Mouse (Mus musculus) midbrain, postnatal 0 days (tissue): ENCODE measurements at regions not wholly inside any gene's neighbourhood (a gene's known extent, or its start where the extent isn't known, plus 50 kb on each side); places are given as distances from the start of the nearest gene placed in this dataset.
A peak's percentile ranks its signal among the peaks of the same experiment; 100 is the strongest.

Experiments used
- ATAC-seq: fragments of 200-750 bp; cut with Nextera tagmentation; 2 replicates; pipeline ENCODE4 v1.8.0; 2017; ENCODE audit warnings: moderate number of reproducible peaks, mild to moderate bottlenecking, moderate TSS enrichment, moderate library complexity; ENCODE audit not compliant: low FRiP score
- DNase-seq: peaks from one replicate; pipeline ENCODE4 v3.0.0-alpha.2; 2015; ENCODE audit warnings: low spot score
- H3K27ac ChIP-seq: fragments of 300-500 bp; sonication (generic); 2 replicates; pipeline ENCODE4 v1.5.1; 2014; ENCODE audit warnings: low read depth, mild to moderate bottlenecking, low read length, mixed read lengths
- H3K27me3 ChIP-seq: fragments of 300-500 bp; sonication (generic); 2 replicates; pipeline ENCODE4 v1.6.1; 2014; ENCODE audit warnings: low read length, control low read depth, mixed read lengths; ENCODE audit not compliant: insufficient read depth
- H3K36me3 ChIP-seq: fragments of 300-500 bp; sonication (generic); 2 replicates; pipeline ENCODE4 v1.6.1; 2014; ENCODE audit warnings: low read length, control low read depth, mixed read lengths; ENCODE audit not compliant: insufficient read depth
- H3K4me1 ChIP-seq: fragments of 300-500 bp; sonication (generic); 2 replicates; pipeline ENCODE4 v1.6.1; 2014; ENCODE audit warnings: mild to moderate bottlenecking, control low read depth, antibody characterized with exemption, low read length, mixed read lengths; ENCODE audit not compliant: insufficient read depth
- H3K4me2 ChIP-seq: fragments of 300-500 bp; sonication (generic); 2 replicates; pipeline ENCODE4 v1.6.1; 2014; ENCODE audit warnings: low read depth, mild to moderate bottlenecking, low read length, mixed read lengths; ENCODE audit not compliant: poor library complexity, severe bottlenecking
- H3K4me3 ChIP-seq: fragments of 300-500 bp; sonication (generic); 2 replicates; pipeline ENCODE4 v1.5.1; 2014; ENCODE audit warnings: low read depth, mild to moderate bottlenecking, low read length, moderate library complexity
- H3K9ac ChIP-seq: fragments of 300-500 bp; sonication (generic); replicated peaks from 2 replicates; pipeline ENCODE4 v1.6.1; 2014; ENCODE audit warnings: mild to moderate bottlenecking, low read length, moderate library complexity, mixed read lengths; ENCODE audit not compliant: poor library complexity, severe bottlenecking
- H3K9me3 ChIP-seq: fragments of 300-500 bp; sonication (generic); 2 replicates; pipeline ENCODE4 v1.6.1; 2016; ENCODE audit warnings: low read length, control low read depth
- CTCF ChIP-seq: IDR thresholded peaks from 2 replicates; pipeline ENCODE4 v1.5.1; 2016; ENCODE audit warnings: antibody characterized with exemption, mild to moderate bottlenecking
- WGBS: fragments of 180-500 bp; shearing (Covaris S2); extraction: QIAGEN DNeasy Blood & Tissue Kit; methylation state at CpG from one replicate; pipeline ENCODE4 v1.1.7; 2014; 5-methylcytosine and 5-hydroxymethylcytosine counted together

DNA sequence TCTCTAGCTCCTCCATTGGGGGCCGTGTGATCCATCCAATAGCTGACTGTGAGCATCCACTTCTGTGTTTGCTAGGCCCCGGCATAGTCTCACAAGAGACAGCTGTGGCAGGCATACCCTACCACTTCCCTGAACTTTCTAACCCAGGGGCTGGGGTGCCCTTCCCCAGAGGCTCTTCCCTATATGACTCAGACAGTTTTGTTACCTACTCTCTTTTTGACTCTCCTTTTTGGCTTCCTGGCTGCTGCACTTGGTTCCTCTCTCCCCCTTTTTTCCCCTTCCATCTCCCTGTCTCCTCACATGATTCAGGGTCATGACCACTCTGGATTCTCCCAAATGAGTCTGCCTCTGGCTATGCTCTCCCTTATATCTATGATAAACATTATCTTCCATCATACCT is 223.8 kb downstream of the Papss1 start:
- no peak for ATAC-seq
- no peak overlapping the region for H3K4me3 ChIP-seq
- no peaks in the 10 kb centered on the region for H3K4me1 ChIP-seq
- H3K9ac ChIP-seq: no peak overlapping the region
- no peak for DNase-seq
- no peak for TF ChIP-seq CTCF
- 69% methylated on average over 1 of the region's 2 CpGs for WGBS
- no peak overlapping the region for H3K27ac ChIP-seq
- no peaks in the 10 kb centered on the region for H3K27me3 ChIP-seq
- H3K36me3 ChIP-seq: no peaks in the 10 kb centered on the region
- no peaks in the 10 kb centered on the region for H3K9me3 ChIP-seq
- H3K4me2 ChIP-seq: no peak overlapping the region

DNA sequence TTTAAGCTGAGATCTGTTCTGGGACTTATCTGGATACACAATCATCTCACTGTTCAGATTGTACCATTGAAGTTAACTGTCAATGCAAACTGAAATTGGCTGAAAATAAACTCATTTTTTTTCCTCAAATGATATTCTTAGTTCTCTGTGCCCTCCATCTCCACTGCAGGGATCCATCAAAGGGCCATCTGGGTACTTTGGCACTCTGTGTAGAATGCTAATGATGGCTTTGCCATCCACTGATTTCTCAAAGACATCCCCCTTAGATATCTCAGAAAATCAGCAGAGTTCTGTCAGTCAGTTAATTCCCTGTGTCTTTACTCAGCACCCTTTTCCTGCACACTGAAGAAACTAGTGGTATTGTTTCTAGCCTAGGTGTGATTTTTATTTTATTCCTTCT is 224.6 kb downstream of the Papss1 start:
- ATAC-seq (no peak), DNase-seq (peak; percentile 18)
- no peak overlapping the region for H3K9ac ChIP-seq
- no peaks in the 10 kb centered on the region for H3K4me1 ChIP-seq
- TF ChIP-seq CTCF: no peak
- H3K36me3 ChIP-seq: no peaks in the 10 kb centered on the region
- no peak overlapping the region for H3K4me3 ChIP-seq
- H3K27me3 ChIP-seq: no peaks in the 10 kb centered on the region
- no peak overlapping the region for H3K4me2 ChIP-seq
- H3K27ac ChIP-seq: no peak overlapping the region
- no peaks in the 10 kb centered on the region for H3K9me3 ChIP-seq

DNA sequence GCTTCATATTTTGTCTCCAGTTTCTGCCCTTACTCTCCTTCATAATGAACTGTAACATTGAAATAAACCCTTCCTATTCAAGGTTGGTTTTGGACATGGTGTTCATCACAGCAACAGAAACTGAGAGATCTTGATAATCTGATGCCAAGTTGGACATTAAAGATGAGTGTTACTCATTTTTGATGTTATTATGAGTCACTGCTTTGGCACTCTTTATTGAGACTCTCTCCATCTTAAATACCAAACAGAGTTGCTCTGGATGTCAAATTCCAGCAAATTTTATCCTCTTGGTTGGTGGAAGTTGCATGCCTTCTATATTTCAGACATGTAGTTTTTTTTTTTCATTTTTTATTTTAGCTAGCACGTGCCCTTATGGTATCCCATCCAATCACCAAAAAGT is 229.5 kb downstream of the Papss1 start:
- H3K4me2 ChIP-seq: no peak overlapping the region
- H3K9ac ChIP-seq: no peak overlapping the region
- ATAC-seq (no peak), DNase-seq (no peak)
- H3K27ac ChIP-seq: no peak overlapping the region
- TF ChIP-seq CTCF: no peak
- no peaks in the 10 kb centered on the region for H3K9me3 ChIP-seq
- H3K4me1 ChIP-seq: no peaks in the 10 kb centered on the region
- 81% methylated on average over 1 of the region's 1 CpGs for WGBS
- no peaks in the 10 kb centered on the region for H3K36me3 ChIP-seq
- no peak overlapping the region for H3K4me3 ChIP-seq
- H3K27me3 ChIP-seq: no peaks in the 10 kb centered on the region

DNA sequence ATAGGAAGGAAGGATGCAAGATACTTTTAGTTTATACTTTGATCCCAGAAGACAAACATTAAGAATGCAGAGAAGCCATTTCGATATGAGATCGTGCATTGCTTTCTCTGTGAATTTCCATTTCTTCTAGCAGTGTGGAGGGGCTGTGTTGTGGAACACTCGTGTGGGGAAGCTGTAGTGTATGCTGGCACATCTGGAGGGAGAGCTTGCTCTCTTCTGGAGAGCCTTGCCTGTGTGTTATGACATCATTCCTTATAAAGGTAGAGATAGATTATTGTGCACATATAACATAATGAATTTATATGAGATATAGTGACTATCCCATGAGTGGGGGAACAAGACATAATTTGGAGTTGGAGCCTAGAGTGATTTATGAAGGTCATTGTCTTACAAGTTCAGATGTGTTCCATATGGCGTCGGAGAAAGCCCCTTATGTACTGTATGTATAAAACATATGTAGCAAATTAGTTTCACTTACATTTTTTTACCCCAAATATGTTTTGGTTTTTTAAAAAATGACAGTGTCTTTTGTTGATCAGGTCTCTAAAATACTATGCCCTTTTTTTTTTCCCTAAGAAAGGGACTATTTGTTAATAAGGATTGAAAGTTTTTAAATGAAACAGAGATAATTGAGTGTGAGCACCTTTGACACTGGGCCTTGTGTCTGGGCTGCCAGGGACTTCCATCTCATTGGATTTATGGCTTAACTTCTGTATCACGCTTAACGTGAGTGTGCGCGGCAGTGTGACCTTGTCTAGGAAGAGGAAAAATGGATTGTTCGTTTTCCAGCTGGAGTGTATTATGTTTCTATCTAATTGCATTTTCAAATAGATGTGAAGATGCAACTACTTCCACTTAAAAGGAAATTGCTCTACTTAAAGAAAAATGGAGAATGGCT is 230.8 kb downstream of the Papss1 start:
- no peak for TF ChIP-seq CTCF
- Histone ChIP-seq H3K27me3 (no peaks in the 10 kb centered on the region), H3K4me2 (no peak overlapping the region), H3K27ac (no peak overlapping the region), H3K9me3 (no peaks in the 10 kb centered on the region), H3K36me3 (no peaks in the 10 kb centered on the region), H3K4me1 (no peaks in the 10 kb centered on the region), H3K9ac (no peak overlapping the region), H3K4me3 (no peak overlapping the region)
- no peak for DNase-seq
- WGBS: 83% methylated on average over 10 of the region's 10 CpGs
- no peak for ATAC-seq

DNA sequence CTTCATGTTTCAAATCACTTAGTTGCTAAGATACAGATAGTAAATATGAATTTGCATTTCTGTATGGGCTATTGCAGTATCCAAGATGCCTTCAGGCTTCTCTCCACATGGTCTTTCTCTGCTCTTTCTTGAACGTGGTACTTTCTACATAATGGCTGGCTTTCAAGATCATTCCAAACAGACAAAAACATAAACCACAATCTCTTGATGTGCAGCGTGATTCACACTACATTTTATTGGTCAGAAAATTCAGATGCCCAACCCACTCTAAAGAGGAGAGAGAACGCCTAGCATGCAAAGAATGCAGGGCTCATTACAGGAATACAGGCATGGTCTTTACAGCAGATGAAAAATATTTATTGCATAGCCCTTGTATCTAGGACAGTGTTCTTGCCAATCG is 235.2 kb downstream of the Papss1 start:
- no peaks in the 10 kb centered on the region for H3K27me3 ChIP-seq
- 77% methylated on average over 4 of the region's 4 CpGs for WGBS
- no peaks in the 10 kb centered on the region for H3K4me1 ChIP-seq
- TF ChIP-seq CTCF: no peak
- H3K36me3 ChIP-seq: no peaks in the 10 kb centered on the region
- DNase-seq (no peak), ATAC-seq (no peak)
- H3K9ac ChIP-seq: no peak overlapping the region
- H3K27ac ChIP-seq: no peak overlapping the region
- H3K9me3 ChIP-seq: no peaks in the 10 kb centered on the region
- H3K4me3 ChIP-seq: no peak overlapping the region
- H3K4me2 ChIP-seq: no peak overlapping the region

DNA sequence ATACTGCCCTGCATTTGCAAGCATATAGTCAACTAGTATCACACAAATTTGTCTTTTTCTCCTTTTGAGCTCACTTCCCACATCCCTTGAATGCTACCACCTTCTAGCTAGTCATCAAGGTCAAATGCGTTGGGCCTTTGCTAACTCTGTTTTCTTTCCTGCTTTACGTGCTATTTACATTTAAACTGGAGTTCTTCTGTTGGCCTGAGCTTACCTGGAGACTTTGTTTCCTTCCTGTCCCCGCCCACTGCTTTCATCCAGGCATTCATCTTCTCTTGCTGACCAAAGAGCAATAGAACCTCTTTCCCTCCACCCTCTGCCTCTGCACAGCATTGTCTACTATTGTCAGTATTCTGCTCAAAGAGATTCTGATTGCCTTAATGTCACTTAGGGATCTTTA is 237.0 kb downstream of the Papss1 start:
- H3K27ac ChIP-seq: no peak overlapping the region
- H3K4me1 ChIP-seq: no peaks in the 10 kb centered on the region
- no peaks in the 10 kb centered on the region for H3K27me3 ChIP-seq
- H3K4me3 ChIP-seq: no peak overlapping the region
- 72% methylated on average over 3 of the region's 3 CpGs for WGBS
- no peak overlapping the region for H3K4me2 ChIP-seq
- TF ChIP-seq CTCF: no peak
- H3K9ac ChIP-seq: no peak overlapping the region
- no peaks in the 10 kb centered on the region for H3K36me3 ChIP-seq
- DNase-seq (no peak), ATAC-seq (no peak)
- no peaks in the 10 kb centered on the region for H3K9me3 ChIP-seq
